Mouse (Mus musculus): ENCODE results near the gene Ica1l.

The Ica1l gene

GRCm38 (mm10) chr1:59966171-59966785 is 76.7 kb downstream of the Ica1l start:
- CTCF ChIA-PET: interaction anchor here (0.7 kb wide), 1 partner anchor 1073 kb away, joined by 5 read pairs; no protein-coding TSS in a partner anchor

GRCm38 (mm10) chr1:59959941-59960340 is 83.0 kb downstream of the Ica1l start:
- CTCF ChIA-PET: no interaction called here

GRCm38 (mm10) chr1:59957206-59957605 is 85.8 kb downstream of the Ica1l start:
- CTCF ChIA-PET: interaction anchor here (0.6 to 0.8 kb wide), 3 partner anchors 32 to 1508 kb away, joined by 3 to 8 read pairs (median 3); no protein-coding TSS in a partner anchor

- CTCF ChIA-PET: no interaction called here
Measured at GRCm38 (mm10) chr1:59947509-59947908, 95.5 kb downstream of the Ica1l start.

GRCm38 (mm10) chr1:59945969-59946368 is 97.0 kb downstream of the Ica1l start:
- CTCF ChIA-PET: no interaction called here

- CTCF ChIA-PET: no interaction called here
Measured at GRCm38 (mm10) chr1:59943825-59944224, 99.2 kb downstream of the Ica1l start.

GRCm38 (mm10) chr1:59942057-59942790 is 100.8 kb downstream of the Ica1l start:
- CTCF ChIA-PET: interaction anchor here (0.6 kb wide), 1 partner anchor 422 kb away, joined by 3 read pairs; no protein-coding TSS in a partner anchor

- CTCF ChIA-PET: no interaction called here
Measured at GRCm38 (mm10) chr1:59941063-59941462, 101.9 kb downstream of the Ica1l start.

GRCm38 (mm10) chr1:59932991-59933390 is 110.0 kb downstream of the Ica1l start:
- CTCF ChIA-PET: no interaction called here

Measured in spleen, embryonic (tissue).